Mouse (Mus musculus) bone marrow macrophage, adult 2 months (primary cell): ENCODE data around the gene Clip1. TPM values are rescaled to one million over a fixed set of nuclear protein-coding genes. Genes with fewer than 3 reads are reported as not detected.

Experiments used
- H3K27ac ChIP-seq: 2 replicates; pipeline ENCODE4 v1.5.1; 2012; ENCODE audit warnings: low read depth, low read length; ENCODE audit not compliant: insufficient read depth
- H3K4me1 ChIP-seq: 2 replicates; pipeline ENCODE4 v1.6.1; 2012; ENCODE audit warnings: low read length; ENCODE audit not compliant: control insufficient read depth, insufficient read depth
- H3K4me3 ChIP-seq: 2 replicates; pipeline ENCODE4 v1.5.1; 2012; ENCODE audit warnings: mild to moderate bottlenecking, low read length, moderate library complexity; ENCODE audit not compliant: insufficient read depth
- CTCF ChIP-seq: IDR thresholded peaks from 2 replicates; pipeline ENCODE4 v1.5.1; 2012; ENCODE audit warnings: low read depth, mild to moderate bottlenecking, low read length, moderate library complexity
- POLR2A ChIP-seq: IDR thresholded peaks from 2 replicates; pipeline ENCODE4 v1.6.1; 2012; ENCODE audit warnings: mild to moderate bottlenecking, low read depth, low read length, borderline replicate concordance
- polyA plus RNA-seq: library from polyadenylated mRNA; stranded (reverse); fragments of >200 nt; gene quantifications from 2 replicates; pipeline ENCODE4 v1.2.4, GENCODE M21; 2012; ENCODE audit not compliant: missing spikeins, insufficient read depth, insufficient read length

The Clip1 gene
- polyA plus RNA-seq, 1 experiment: 73.6 TPM

DNA sequence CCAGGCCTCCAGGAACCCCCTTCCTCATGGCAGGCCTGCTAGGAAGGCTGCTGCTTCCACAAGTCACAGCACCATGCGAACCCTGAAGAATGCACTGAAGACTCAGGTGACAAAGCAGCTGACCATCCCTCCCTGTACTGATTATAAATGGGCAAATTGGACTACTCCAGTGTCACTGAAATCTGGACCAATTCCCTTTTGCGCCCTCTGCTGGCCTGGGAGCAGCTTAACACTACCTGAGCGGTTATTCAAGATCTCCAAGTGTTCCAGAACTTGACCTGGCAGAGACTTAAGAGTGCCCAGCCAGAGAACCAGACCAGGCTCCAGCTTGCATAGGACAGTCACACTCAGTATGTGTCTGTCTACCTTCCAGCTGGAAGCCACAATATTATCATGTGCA lies 14.8 kb upstream of the Clip1 start:
- TF ChIP-seq POLR2A: no peak
- TF ChIP-seq CTCF: peak; percentile 94
- Histone ChIP-seq H3K27ac (no peak overlapping the region), H3K4me3 (no peak overlapping the region), H3K4me1 (peaks cover 23% of the 10 kb centered on the region)

DNA sequence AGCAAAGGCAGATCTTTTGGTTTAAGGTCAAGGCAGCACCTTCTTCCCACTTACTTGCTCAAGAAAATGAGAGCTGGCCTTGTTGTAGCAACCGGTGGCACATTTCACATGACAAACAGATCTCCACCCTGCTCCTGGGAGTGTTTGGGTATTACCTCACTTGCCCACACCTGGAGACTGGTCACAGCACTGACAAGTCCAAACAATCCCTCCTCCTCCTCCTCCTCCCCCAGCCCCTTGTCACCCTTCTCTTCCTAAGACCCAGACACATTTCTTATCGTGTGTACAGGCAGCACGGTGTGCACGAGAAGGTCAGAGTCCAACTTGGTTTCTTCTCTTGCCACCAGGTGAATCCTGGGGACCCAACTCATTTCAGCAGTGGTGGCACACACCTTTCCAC lies 12.5 kb upstream of the Clip1 start:
- peaks cover 28% of the 10 kb centered on the region for H3K4me1 ChIP-seq
- no peak overlapping the region for H3K4me3 ChIP-seq
- TF ChIP-seq CTCF (no peak), POLR2A (no peak)
- H3K27ac ChIP-seq: no peak overlapping the region

- H3K27ac ChIP-seq: peak overlapping the region; percentile 34; the same call in 1 of the 2 replicates
- TF ChIP-seq POLR2A (no peak), CTCF (no peak)
- no peak overlapping the region for H3K4me3 ChIP-seq
- peaks cover 28% of the 10 kb centered on the region for H3K4me1 ChIP-seq
Observed at GRCm38 (mm10) chr5:123696244-123696643, 11.8 kb upstream of the Clip1 start.

- Histone ChIP-seq H3K27ac (peak overlapping the region; percentile 40), H3K4me1 (peaks cover 28% of the 10 kb centered on the region), H3K4me3 (no peak overlapping the region)
- no peak for TF ChIP-seq CTCF
- TF ChIP-seq POLR2A: no peak
Observed at GRCm38 (mm10) chr5:123694468-123694867, 10.1 kb upstream of the Clip1 start.

DNA sequence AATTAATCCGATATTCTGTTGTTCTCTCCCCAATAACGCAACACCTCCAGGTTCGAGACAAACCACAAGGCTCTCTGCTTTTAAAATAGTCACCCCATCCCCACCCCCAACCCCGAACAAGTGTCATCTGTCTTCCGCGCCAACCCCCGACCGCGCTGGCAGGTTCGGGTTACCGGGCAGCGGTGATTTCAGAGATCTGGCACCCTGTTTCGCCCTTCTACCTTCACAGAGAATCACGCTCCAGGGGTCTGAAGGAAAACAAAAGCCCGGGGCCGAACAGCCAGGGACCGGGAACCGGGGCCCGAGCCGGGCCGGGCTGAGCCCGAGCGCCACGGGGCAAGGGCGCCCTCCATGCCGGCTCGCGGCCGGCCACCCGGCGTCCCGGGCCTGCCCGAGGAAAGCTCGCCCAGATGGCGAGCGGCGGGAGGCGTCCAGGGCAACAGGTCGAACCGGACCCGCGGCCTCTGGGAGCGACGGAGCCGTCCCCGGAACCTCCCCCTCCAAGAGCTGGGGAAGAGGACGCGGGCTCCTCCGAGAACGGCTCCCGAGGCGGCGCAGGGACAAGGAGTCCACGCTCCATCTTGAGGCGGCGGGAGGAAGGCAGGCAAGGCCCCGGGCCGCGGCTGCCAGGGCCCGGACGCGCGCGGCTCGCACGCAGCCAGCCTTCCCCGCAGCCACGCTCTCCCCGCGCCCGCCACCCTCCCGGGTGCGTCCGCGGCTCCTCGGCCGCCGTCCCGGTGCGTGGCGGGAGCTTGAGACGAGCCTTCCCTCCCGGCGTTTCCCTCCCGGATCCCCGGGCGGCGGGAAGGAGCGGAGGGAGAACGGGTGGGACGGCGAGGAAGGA lies 819 bp downstream of the Clip1 start:
- peaks cover 32% of the 10 kb centered on the region for H3K4me1 ChIP-seq
- peak overlapping the region; percentile 93 for H3K4me3 ChIP-seq
- H3K27ac ChIP-seq: peak overlapping the region; percentile 70
- TF ChIP-seq POLR2A (no peak), CTCF (no peak)

GRCm38 (mm10) chr5:123683043-123683376 lies 1.4 kb downstream of the Clip1 start:
- Histone ChIP-seq H3K27ac (peak overlapping the region; percentile 72), H3K4me3 (peak overlapping the region; percentile 93)
- no peak for TF ChIP-seq CTCF
- no peak for TF ChIP-seq POLR2A

GRCm38 (mm10) chr5:123682372-123682771 lies 2.0 kb downstream of the Clip1 start:
- peak overlapping the region; percentile 93 for H3K4me3 ChIP-seq
- peak overlapping the region; percentile 72 for H3K27ac ChIP-seq
- peaks cover 35% of the 10 kb centered on the region for H3K4me1 ChIP-seq
- TF ChIP-seq CTCF (no peak), POLR2A (no peak)

More at GRCm38 (mm10) chr5:123683043-123683376, 1.4 kb downstream of the Clip1 start:
- H3K4me1 ChIP-seq: peaks cover 33% of the 10 kb centered on the region

GRCm38 (mm10) chr5:123679546-123680263 lies 4.7 kb downstream of the Clip1 start:
- TF ChIP-seq CTCF (no peak), POLR2A (no peak)
- Histone ChIP-seq H3K27ac (no peak overlapping the region), H3K4me3 (no peak overlapping the region), H3K4me1 (peaks cover 52% of the 10 kb centered on the region)

- no peak for TF ChIP-seq POLR2A
- TF ChIP-seq CTCF: no peak
- H3K27ac ChIP-seq: no peak overlapping the region
- H3K4me1 ChIP-seq: peaks cover 56% of the 10 kb centered on the region
Observed at GRCm38 (mm10) chr5:123679106-123679505, 5.3 kb downstream of the Clip1 start.

GRCm38 (mm10) chr5:123675717-123676116 lies 8.7 kb downstream of the Clip1 start:
- H3K4me1 ChIP-seq: peaks cover 51% of the 10 kb centered on the region
- H3K4me3 ChIP-seq: no peak overlapping the region
- no peak for TF ChIP-seq CTCF
- TF ChIP-seq POLR2A: no peak
- no peak overlapping the region for H3K27ac ChIP-seq

More at GRCm38 (mm10) chr5:123679106-123679505, 5.3 kb downstream of the Clip1 start:
- H3K4me3 ChIP-seq: no peak overlapping the region
